Mouse (Mus musculus): ENCODE data around the gene C1qc.

C1qc gene

GRCm38 (mm10) chr4:136894821-136895220 is 2.0 kb upstream of the C1qc start:
- DNase-seq: no peak

GRCm38 (mm10) chr4:136893691-136894543 is 1.1 kb upstream of the C1qc start:
- peak; percentile 74 to 82 for DNase-seq

DNA sequence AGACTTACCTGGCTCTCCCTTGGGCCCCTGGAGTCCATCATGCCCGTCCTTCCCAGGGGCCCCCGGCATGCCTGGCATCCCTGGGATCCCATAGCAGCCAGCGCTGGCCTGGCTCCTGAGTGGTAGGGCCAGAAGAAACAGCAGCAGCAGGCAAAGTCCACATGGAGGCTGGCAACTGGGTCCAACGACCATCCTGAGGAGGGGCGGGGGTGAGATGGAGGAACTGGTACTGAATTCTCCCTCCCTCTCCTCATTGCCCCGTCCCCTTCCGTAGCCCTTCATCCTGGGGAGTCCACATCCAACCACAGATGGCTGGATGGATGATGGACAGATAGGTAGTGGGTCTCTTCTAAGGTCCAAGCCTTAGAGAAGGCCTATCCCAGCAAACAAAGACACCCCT is 494 bp downstream of the C1qc start:
- DNase-seq: no peak

- no peak for DNase-seq
These were observed 1.8 kb downstream of the C1qc start for GRCm38 (mm10) chr4:136891115-136891514.

GRCm38 (mm10) chr4:136889981-136890380 is 2.9 kb downstream of the C1qc start:
- DNase-seq: no peak

- no peak for DNase-seq
These were observed 5.2 kb downstream of the C1qc start for GRCm38 (mm10) chr4:136887714-136888113.

DNA sequence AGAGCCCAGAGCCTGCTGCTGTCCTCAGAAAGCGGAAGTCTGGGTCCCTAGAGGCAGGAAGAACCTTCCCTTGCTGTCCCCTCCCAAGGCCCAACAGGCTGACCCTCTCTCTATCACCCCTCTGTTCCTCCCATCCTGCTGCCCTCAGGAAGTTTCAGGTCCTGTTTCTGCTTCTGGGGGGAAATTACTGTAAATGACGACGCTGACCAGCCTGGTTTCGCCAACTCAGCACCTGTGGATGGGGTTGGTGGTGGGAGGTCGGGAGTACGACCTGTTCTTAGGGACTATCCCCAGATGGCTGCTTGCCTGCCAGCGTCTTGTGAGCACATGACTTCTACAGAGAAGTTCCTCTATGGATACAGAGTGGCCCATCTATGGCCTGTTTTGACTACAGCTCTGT is 6.8 kb downstream of the C1qc start, which contains the start of gene C1qb:
Gene C1qb (minus strand): TSS at position 87 of the 400 bp plus-strand sequence.
- DNase-seq: no peak

GRCm38 (mm10) chr4:136878601-136879000 is 14.3 kb downstream of the C1qc start:
- DNase-seq: peak; percentile 33 to 61

DNA sequence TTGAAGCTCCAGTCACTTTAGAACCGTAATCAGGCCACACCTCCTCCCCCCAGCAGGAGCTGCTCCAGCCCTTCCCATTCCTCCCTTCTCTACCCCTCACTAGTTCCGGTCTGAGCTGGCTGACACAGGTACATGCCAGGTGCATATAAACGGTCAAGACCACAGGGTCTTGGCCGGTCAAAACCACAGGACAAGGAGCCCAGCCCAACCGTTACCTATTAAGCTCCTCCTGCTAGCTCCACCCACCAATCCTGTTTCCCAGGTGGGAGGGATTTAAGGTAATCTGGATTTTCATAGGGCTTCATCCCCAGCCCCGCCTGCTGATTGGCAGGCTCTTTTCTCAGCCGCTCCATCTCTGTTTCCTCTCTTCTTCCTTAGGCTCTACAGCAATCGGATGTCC is 14.7 kb downstream of the C1qc start:
- DNase-seq: no peak

DNA sequence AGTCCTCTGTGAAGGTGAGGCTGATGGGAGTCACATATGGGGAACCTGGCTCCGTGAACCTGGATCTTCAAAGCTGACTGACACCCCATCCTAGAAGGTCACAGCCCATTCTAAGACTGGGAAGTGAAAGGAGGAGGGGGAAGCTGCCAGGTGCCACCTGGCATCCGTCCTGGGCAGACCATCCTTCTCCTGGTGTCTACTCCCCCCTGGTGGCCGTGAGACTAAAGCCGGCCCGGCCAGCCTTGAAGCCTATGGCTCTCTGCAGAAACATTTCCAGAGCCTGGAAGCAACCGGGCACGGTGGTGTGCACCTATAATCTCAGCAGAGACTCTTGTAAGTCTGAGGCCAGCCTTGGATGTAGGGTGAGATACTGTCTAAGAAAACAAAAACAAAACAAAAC is 15.9 kb downstream of the C1qc start:
- peak; percentile 66 to 80 for DNase-seq

DNA sequence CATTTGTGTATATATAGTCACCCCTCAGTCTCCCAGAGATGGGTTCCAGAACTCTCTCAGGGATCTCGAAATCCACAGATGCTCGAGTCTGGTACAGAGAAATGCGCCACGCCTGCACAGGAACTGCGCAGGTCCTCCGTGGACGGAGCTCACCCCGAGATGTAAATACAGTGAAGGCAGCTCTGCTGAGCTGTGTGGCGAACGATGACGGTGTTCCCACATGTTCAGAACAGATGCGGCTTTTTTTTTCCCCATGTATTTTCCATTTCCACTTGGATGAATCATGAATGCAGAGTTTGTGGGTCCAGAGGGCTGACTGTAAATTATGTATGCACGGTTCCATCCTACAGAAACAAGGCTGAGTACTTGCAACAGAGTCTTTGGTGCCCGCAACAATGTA is 17.9 kb downstream of the C1qc start:
- DNase-seq: no peak

- no peak for DNase-seq
These were observed 24.5 kb downstream of the C1qc start for GRCm38 (mm10) chr4:136868371-136868770.

- peak; percentile 57 to 70 for DNase-seq
These were observed 25.0 kb downstream of the C1qc start for GRCm38 (mm10) chr4:136867690-136868345.

DNA sequence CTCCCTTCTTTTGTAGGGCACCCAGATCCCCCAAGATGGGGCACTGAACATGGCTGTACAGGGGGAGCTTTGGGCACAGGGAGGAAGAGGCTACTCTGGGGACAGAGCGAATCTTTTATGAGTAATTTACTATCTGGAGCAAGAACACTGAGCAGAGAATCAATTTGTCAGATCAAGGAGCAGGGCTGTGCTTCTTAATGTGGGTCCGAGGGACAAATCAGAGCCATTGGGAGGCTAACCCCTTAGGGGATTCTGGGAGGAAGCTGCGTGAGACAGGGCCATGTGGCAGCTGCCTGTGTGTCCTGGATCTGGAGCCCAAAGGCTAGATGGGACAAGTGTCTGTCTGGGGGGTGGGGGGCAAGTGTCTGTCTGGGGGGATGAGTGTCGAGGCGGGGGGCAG is 27.3 kb downstream of the C1qc start:
- no peak for DNase-seq

- no peak for DNase-seq
These were observed 28.0 kb downstream of the C1qc start for GRCm38 (mm10) chr4:136864751-136865470.

GRCm38 (mm10) chr4:136863517-136863916 is 29.3 kb downstream of the C1qc start:
- no peak for DNase-seq

DNA sequence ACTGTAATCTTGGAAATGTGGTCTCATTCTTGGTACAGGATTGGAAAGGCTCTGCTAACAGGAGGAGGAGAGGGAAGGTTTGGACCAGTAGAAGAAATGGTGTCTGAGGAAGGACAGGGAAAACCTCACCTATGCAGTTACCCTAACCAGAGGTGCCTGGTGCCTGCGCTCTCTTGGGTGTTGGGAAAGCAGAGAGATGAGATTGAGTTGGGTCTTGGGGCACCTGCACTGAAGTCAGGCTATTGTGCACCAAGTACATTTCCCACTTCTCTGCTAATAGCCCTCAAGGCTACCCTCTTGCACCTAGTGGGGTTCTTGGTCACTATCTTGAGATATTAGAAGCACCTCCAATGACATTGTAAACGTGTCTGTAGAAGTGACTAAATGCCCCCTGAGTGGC is 30.5 kb downstream of the C1qc start:
- DNase-seq: no peak

DNA sequence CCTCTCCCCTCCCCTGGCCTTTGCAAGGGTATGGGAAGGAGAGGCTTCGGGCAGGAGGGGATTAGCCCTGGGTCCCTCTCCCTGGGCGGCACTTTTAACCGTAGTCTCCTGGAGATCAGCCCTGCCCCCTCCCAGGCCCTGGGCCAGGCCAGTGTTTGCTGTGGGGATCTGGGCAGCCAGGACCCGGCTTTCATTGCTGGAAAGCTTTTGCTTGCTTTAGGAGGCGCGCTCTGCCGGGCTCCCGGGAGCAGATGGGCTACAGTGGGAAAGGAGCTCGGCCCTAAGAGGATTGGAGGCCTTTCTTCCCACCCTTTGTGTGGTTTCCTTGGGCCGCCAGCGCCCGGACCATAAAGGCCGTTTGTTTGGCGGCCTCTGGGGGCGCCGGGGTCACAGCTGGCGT is 31.1 kb downstream of the C1qc start:
- no peak for DNase-seq

- DNase-seq: no peak
These were observed 32.8 kb downstream of the C1qc start for GRCm38 (mm10) chr4:136860022-136860421.

DNA sequence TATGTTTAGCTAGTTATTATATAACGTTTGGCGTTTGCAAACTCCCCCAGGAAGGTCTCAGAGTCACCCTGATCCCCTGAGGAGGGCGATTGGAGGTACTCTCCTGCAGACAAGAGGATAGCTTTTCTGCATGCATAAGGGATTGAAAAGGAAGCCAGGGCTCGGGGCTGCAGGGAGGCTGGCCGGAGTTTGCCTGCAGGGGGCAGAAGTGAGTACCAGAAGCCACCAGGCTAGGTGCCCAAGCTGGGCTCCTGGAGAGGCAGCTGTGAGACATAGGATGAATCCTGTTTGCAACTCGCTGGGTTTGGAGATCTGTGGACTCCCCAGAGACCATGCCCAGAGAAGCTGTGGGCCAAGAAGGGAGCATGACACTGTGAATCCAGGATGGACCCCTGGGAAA is 37.8 kb downstream of the C1qc start:
- peak in 1 of 2 experiments; percentile 61 for DNase-seq

- no peak for DNase-seq
These were observed 39.9 kb downstream of the C1qc start for GRCm38 (mm10) chr4:136852989-136853388.

DNA sequence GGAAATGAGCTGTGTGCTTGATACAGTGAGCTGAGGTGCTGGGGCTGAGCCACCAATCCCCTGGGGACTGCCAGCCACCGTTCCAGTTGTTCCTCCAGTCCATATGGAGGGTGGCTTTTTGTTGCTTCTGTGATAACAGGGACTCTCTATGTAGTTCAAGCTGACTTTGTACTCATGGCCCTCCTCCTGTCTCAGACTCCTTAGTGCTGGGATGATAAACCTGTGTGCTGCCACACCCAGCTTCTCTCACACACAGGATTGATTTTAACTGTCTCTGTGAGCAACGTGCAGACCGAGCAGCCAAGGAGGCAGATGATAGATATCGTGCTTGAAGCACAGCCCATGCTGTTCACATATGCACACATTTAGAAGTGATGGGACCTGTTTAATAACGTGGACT is 40.7 kb downstream of the C1qc start:
- no peak for DNase-seq

DNA sequence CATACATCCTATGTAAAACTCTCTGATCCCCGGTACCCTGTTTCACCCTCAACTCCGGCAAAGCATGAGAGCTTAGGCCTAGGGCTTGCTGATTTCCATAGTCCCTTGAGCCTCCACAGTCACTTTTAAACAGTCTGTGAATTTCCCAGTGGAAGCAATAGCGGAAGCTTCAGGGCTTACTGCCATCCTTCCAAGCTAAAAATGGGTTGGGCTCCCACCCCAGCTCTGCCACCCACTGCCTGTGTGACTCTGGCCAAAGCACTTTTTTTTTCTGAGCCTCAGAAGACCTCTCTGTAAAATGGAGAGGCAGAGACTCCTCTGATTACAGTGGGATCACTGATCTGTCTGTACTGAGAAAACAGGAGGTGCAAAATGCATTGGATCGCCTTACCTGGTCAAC is 44.3 kb downstream of the C1qc start:
- DNase-seq: no peak

DNA sequence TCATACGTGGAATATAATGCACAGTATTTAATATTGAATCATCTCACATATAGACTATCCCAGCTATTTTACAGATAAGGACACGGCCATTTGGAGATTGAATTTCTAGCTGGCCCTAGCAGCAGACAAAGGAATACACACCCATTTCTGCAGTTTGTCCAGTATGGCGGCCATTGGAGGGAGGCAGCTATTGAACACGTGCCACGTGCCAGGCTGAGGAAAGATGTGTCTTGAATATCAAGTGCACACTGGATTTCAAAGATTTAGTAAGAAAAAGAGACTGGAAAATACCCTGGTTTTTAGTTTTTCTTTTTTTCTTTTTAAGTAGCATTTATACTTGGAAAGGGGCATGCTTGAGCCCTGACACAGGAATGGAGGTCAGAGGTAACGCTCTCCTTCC is 45.7 kb downstream of the C1qc start:
- DNase-seq: no peak

Data from cerebellum, postnatal 25 days (tissue).